ENCODE assay signal across 10 mouse cellular contexts in genomic region chr3:94441182-94441581, GRCm38 (mm10). TPM values are rescaled to one million over a fixed set of nuclear protein-coding genes. Genes with fewer than 3 reads are reported as not detected.
A peak's percentile ranks its signal among the peaks of the same experiment; 100 is the strongest.
DNase-seq lines count a peak whose midpoint lies in the region; ATAC-seq and TF ChIP-seq lines count a peak whose summit lies in the region.
"Had no signal": no experiment of that assay in that cellular context is flagged by ENCODE, and none has a peak within 500 bp of the region (broad histone marks: within the 10 kb centered on the region; RNA-seq: fewer than 3 reads in every experiment).

No protein-coding gene starts in this region.

- DNase-seq in embryo, embryonic 10.5 days (ENCODE audit: low spot score): peak; percentile 26
- no peak for DNase-seq in embryo, embryonic 11 days
- no peak for DNase-seq in layer of hippocampus, adult 2 months (ENCODE audit: low spot score in 2 of 2)
- no peak for DNase-seq in layer of hippocampus, adult 8-10 months (ENCODE audit: low spot score in 2 of 2)
- peak; percentile 61 for DNase-seq in ES-CJ7 (ENCODE audit: low read depth, low spot score)
- peak; percentile 22 for DNase-seq in lung, postnatal 0 days (ENCODE audit: low spot score)
- no peak for DNase-seq in neural tube, embryonic 10.5 days (ENCODE audit: extremely low spot score, low spot score)
- DNase-seq in adrenal gland, adult 2 months: no peak

- H3K9me3 ChIP-seq in lung, postnatal 0 days (ENCODE audit: low read length): no peaks in the 10 kb centered on the region

- H3K4me2 ChIP-seq in lung, postnatal 0 days (replicated peaks; ENCODE audit: low read depth, low read length): no peak overlapping the region

- no peak overlapping the region for H3K27ac ChIP-seq in layer of hippocampus, adult 2 months
- no peak overlapping the region for H3K27ac ChIP-seq in lung, postnatal 0 days (ENCODE audit: low read length)

- ATAC-seq in lung, postnatal 0 days: no peak

- no peak overlapping the region for H3K4me3 ChIP-seq in layer of hippocampus, adult 2 months
- H3K4me3 ChIP-seq in lung, postnatal 0 days (ENCODE audit: low read depth, low read length): no peak overlapping the region

- no peaks in the 10 kb centered on the region for H3K27me3 ChIP-seq in lung, postnatal 0 days (replicated peaks; ENCODE audit: insufficient read depth, low read length)

- no peaks in the 10 kb centered on the region for H3K4me1 ChIP-seq in lung, postnatal 0 days (ENCODE audit: insufficient read depth, low read depth, low read length)

- no peak overlapping the region for H3K9ac ChIP-seq in lung, postnatal 0 days (replicated peaks; ENCODE audit: low read depth)

- no peaks in the 10 kb centered on the region for H3K36me3 ChIP-seq in lung, postnatal 0 days (ENCODE audit: insufficient read depth, low read length)

- TF ChIP-seq CTCF in layer of hippocampus, adult 2 months (conservative IDR thresholded peaks at IDR 0.05): peak; percentile 70
- peak; percentile 66 for TF ChIP-seq CTCF in lung, postnatal 0 days (IDR thresholded peaks at IDR 0.05)

- TF ChIP-seq EP300 in lung, postnatal 0 days (IDR thresholded peaks at IDR 0.05): no peak

- WGBS in lung, postnatal 0 days: 41% methylated on average over 3 of the region's 3 CpGs

RNA-seq across cellular contexts. Expression of gene Mrpl9, which starts 1.9 kb away (rescaled TPM):
- total RNA-seq in layer of hippocampus, adult 2 months (2021): 10 to 100 TPM; 41.3 to 44.4 TPM
- total RNA-seq in layer of hippocampus, adult 8-10 months (2022): 10 to 100 TPM; 34.8 to 42.3 (median 40.2) TPM
- polyA plus RNA-seq in lung, postnatal 0 days (2015; fragmentation: Nextera tagmentation; extraction: Ambion mirVana): 39.2 and 39.7 TPM in 2 replicates
- 10 to 100 TPM; 46.4 to 84.5 TPM for total RNA-seq in adrenal gland, adult 2 months (2021)
- 16.4 and 18.0 TPM in 2 replicates for polyA plus RNA-seq in adrenal gland, adult 2 months (2012; rRNA removed)

RNA-seq across cellular contexts. Expression of gene Oaz3, which starts 2.5 kb away (rescaled TPM):
- total RNA-seq in layer of hippocampus, adult 2 months (2021): not detected
- under 1 TPM in 1 of 4 experiments, not detected in 3; 0.52 TPM for total RNA-seq in layer of hippocampus, adult 8-10 months (2022)
- 0.25 and 0.30 TPM in 2 replicates for polyA plus RNA-seq in lung, postnatal 0 days (2015; fragmentation: Nextera tagmentation; extraction: Ambion mirVana)
- total RNA-seq in adrenal gland, adult 2 months (2021): under 1 TPM in 1 of 2 experiments, not detected in 1; 0.24 TPM
- 0.15 TPM in 1 of 2 replicates, not detected in the other for polyA plus RNA-seq in adrenal gland, adult 2 months (2012; rRNA removed)
- total RNA-seq: layer of hippocampus, postnatal 25 days had no signal

RNA-seq across cellular contexts. Expression of gene Tdrkh, which starts 28.1 kb away (rescaled TPM):
- total RNA-seq in layer of hippocampus, adult 2 months (2021): 10 to 100 TPM; 41.3 to 47.2 TPM
- total RNA-seq in layer of hippocampus, adult 8-10 months (2022): 10 to 100 TPM; 40.9 to 46.6 (median 46.0) TPM
- polyA plus RNA-seq in lung, postnatal 0 days (2015; fragmentation: Nextera tagmentation; extraction: Ambion mirVana): 2.1 and 4.7 TPM in 2 replicates
- total RNA-seq in adrenal gland, adult 2 months (2021): 10 to 100 TPM in 1 of 2 experiments, 1 to 10 TPM in 1; 6.4 to 14.7 TPM
- 0.23 and 0.24 TPM in 2 replicates for polyA plus RNA-seq in adrenal gland, adult 2 months (2012; rRNA removed)

RNA-seq across cellular contexts. Expression of gene Celf3, which starts 36.9 kb away (rescaled TPM):
- 100 to 1,000 TPM; 184 to 202 TPM for total RNA-seq in layer of hippocampus, adult 2 months (2021)
- 100 to 1,000 TPM; 153 to 187 (median 176) TPM for total RNA-seq in layer of hippocampus, adult 8-10 months (2022)
- 0.80 and 1.2 TPM in 2 replicates for polyA plus RNA-seq in lung, postnatal 0 days (2015; fragmentation: Nextera tagmentation; extraction: Ambion mirVana)
- total RNA-seq in adrenal gland, adult 2 months (2021): 10 to 100 TPM; 17.6 to 27.7 TPM
- 62.2 and 77.6 TPM in 2 replicates for polyA plus RNA-seq in adrenal gland, adult 2 months (2012; rRNA removed)

RNA-seq across cellular contexts. Expression of gene Riiad1, which starts 39.0 kb away (rescaled TPM):
- 1 to 10 TPM; 5.8 to 7.2 TPM for total RNA-seq in layer of hippocampus, adult 2 months (2021)
- 1 to 10 TPM; 4.9 to 6.9 (median 6.0) TPM for total RNA-seq in layer of hippocampus, adult 8-10 months (2022)
- 28.7 and 32.9 TPM in 2 replicates for polyA plus RNA-seq in lung, postnatal 0 days (2015; fragmentation: Nextera tagmentation; extraction: Ambion mirVana)
- total RNA-seq in adrenal gland, adult 2 months (2021): 1 to 10 TPM; 2.8 to 3.5 TPM
- polyA plus RNA-seq in adrenal gland, adult 2 months (2012; rRNA removed): not detected in 2 replicates
- total RNA-seq: ES-E14 had no signal

Comparison
In these comparisons a context has a peak if more than half of its experiments do, and no peak if none do; other contexts are left out.
1. DNase-seq: peak in embryo, embryonic 10.5 days (single experiment), ES-CJ7 (single experiment) and lung, postnatal 0 days (single experiment); none in embryo, embryonic 11 days (single experiment), layer of hippocampus, adult 2 months (0 of 2), layer of hippocampus, adult 8-10 months (0 of 2), neural tube, embryonic 10.5 days (single experiment) and adrenal gland, adult 2 months (single experiment).